Mouse (Mus musculus): Measurements from ENCODE around the gene Apol6. TPM values are rescaled to one million over a fixed set of nuclear protein-coding genes. Genes with fewer than 3 reads are reported as not detected.

The Apol6 gene
- total and polyA plus RNA-seq, 3 experiments = not detected

- DNase-seq (ENCODE audit: low read depth, low spot score) = peak; percentile 4
- Histone ChIP-seq H3K4me1 (ENCODE audit: control insufficient read depth in 1 of 2, insufficient read depth in 2 of 2, low read length in 2 of 2) (no peaks in the 10 kb centered on the region), H3K79me2 (ENCODE audit: control insufficient read depth, insufficient read depth, low read length, poor library complexity) (no peaks in the 10 kb centered on the region), H3K4me3 (ENCODE audit: control insufficient read depth in 1 of 2, insufficient read depth in 1 of 2, low read depth in 2 of 2, low read length in 2 of 2) (no peak overlapping the region), H3K27me3 (ENCODE audit: control insufficient read depth in 1 of 2, insufficient read depth in 2 of 2, low read length in 2 of 2) (no peaks in the 10 kb centered on the region; a peak in 1 of 4 replicates), H3K36me3 (ENCODE audit: control insufficient read depth in 1 of 2, insufficient read depth in 2 of 2, low read length in 2 of 2) (no peaks in the 10 kb centered on the region), H3K9ac (ENCODE audit: control insufficient read depth, low read depth, low read length, poor library complexity, severe bottlenecking) (no peak overlapping the region), H3K27ac (ENCODE audit: control insufficient read depth, low read depth, low read length) (no peak overlapping the region), H3K9me3 (replicated peaks; ENCODE audit: insufficient read depth, low read length) (no peaks in the 10 kb centered on the region)
- no peak for TF ChIP-seq GABPA (IDR thresholded peaks at IDR 0.05; ENCODE audit: low read depth, low read length)
- TF ChIP-seq KAT2A (conservative IDR thresholded peaks at IDR 0.05; ENCODE audit: low read depth, low read length) = no peak
- no peak for TF ChIP-seq MAFK (IDR thresholded peaks at IDR 0.05; ENCODE audit: borderline replicate concordance, low read depth, low read length)
- TF ChIP-seq EP300 (IDR thresholded peaks at IDR 0.05; ENCODE audit: low read depth in 1 of 2, low read length in 2 of 2) = no peak
- TF ChIP-seq POLR2A (IDR thresholded peaks at IDR 0.05; ENCODE audit: control insufficient read depth in 1 of 2, insufficient read depth in 1 of 2, low read depth in 1 of 2, low read length in 2 of 2, poor library complexity in 1 of 2) = no peak
- no peak for TF ChIP-seq MYC (IDR thresholded peaks at IDR 0.05; ENCODE audit: low read depth, low read length)
- no peak for TF ChIP-seq MXI1 (IDR thresholded peaks at IDR 0.05; ENCODE audit: low read depth, low read length)
Observed at GRCm38 (mm10) chr15:77003173-77003867, 41.2 kb upstream of the Apol6 start.

DNA sequence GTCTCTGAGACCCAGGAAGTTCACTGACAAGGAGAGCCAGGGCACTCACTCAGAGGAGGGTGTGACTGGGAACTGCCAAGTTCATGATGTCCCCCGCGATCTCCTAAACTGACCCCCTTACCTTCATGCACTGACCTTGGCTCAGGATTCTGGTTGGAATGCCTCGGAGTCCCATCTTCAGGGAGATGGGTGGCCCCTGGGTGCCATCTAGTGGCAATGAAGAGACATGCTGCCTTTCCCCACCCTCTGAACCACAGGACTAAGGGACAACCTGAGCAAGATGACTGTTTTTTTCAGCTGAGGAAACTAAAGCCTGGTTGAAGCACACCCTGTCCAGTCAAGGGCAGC lies 40.7 kb upstream of the Apol6 start:
- Histone ChIP-seq H3K9me3 (replicated peaks; ENCODE audit: insufficient read depth, low read length) (no peaks in the 10 kb centered on the region), H3K9ac (ENCODE audit: control insufficient read depth, low read depth, low read length, poor library complexity, severe bottlenecking) (no peak overlapping the region), H3K79me2 (ENCODE audit: control insufficient read depth, insufficient read depth, low read length, poor library complexity) (no peaks in the 10 kb centered on the region), H3K4me3 (ENCODE audit: control insufficient read depth in 1 of 2, insufficient read depth in 1 of 2, low read depth in 2 of 2, low read length in 2 of 2) (no peak overlapping the region), H3K4me1 (ENCODE audit: control insufficient read depth in 1 of 2, insufficient read depth in 2 of 2, low read length in 2 of 2) (no peaks in the 10 kb centered on the region), H3K27ac (ENCODE audit: control insufficient read depth, low read depth, low read length) (no peak overlapping the region), H3K36me3 (ENCODE audit: control insufficient read depth in 1 of 2, insufficient read depth in 2 of 2, low read length in 2 of 2) (no peaks in the 10 kb centered on the region), H3K27me3 (ENCODE audit: control insufficient read depth in 1 of 2, insufficient read depth in 2 of 2, low read length in 2 of 2) (no peaks in the 10 kb centered on the region; a peak in 1 of 4 replicates)
- DNase-seq (ENCODE audit: low read depth, low spot score) = peak; percentile 37
- TF ChIP-seq RAD21 (IDR thresholded peaks at IDR 0.05; ENCODE audit: low read depth, low read length) = peak; percentile 58
- TF ChIP-seq CTCF (IDR thresholded peaks at IDR 0.05 in 2 of 3, conservative IDR thresholded peaks at IDR 0.05 in 1 of 3; ENCODE audit: control insufficient read depth in 1 of 3, insufficient read depth in 1 of 3, low read depth in 2 of 3, low read length in 3 of 3, poor library complexity in 1 of 3, severe bottlenecking in 1 of 3) = peak; percentile 68 to 74 (median 70)
- TF ChIP-seq SMC3 (IDR thresholded peaks at IDR 0.05; ENCODE audit: low read depth, low read length) = peak; percentile 40
- no peak for TF ChIP-seq BHLHE40 (IDR thresholded peaks at IDR 0.05; ENCODE audit: borderline replicate concordance, low read depth, low read length)

DNA sequence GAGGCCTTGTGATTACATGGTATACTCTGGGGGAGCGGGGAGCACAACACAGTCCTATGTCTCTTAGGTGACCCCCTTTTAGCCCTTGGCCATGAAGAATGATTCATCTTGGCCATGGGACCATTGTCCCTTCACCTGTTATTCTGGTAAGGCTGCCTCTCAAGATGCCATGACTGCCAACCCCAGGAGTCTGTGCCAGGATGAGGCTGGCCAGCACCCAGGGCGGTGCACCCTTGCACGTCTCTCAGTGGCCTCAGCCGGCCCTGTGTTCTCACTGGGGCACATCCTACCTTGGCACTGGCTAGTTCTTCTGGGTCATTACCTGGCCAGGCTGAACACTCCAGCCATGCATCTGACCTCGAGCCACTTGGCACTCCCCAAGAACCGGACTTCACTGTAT lies 35.7 kb upstream of the Apol6 start:
- H3K4me1 ChIP-seq (ENCODE audit: control insufficient read depth in 1 of 2, insufficient read depth in 2 of 2, low read length in 2 of 2) = no peaks in the 10 kb centered on the region
- no peaks in the 10 kb centered on the region for H3K27me3 ChIP-seq (ENCODE audit: control insufficient read depth in 1 of 2, insufficient read depth in 2 of 2, low read length in 2 of 2)
- H3K36me3 ChIP-seq (ENCODE audit: control insufficient read depth in 1 of 2, insufficient read depth in 2 of 2, low read length in 2 of 2) = no peaks in the 10 kb centered on the region
- H3K4me3 ChIP-seq (ENCODE audit: control insufficient read depth in 1 of 2, insufficient read depth in 1 of 2, low read depth in 2 of 2, low read length in 2 of 2) = no peak overlapping the region
- TF ChIP-seq MEF2A (IDR thresholded peaks at IDR 0.05; ENCODE audit: extremely low read depth, insufficient replicate concordance, low read depth, low read length, poor library complexity, severe bottlenecking) (no peak), USF1 (IDR thresholded peaks at IDR 0.05; ENCODE audit: low read depth, low read length) (no peak), POLR2AphosphoS2 (IDR thresholded peaks at IDR 0.05; ENCODE audit: low read length) (no peak), RCOR1 (IDR thresholded peaks at IDR 0.05; ENCODE audit: low read depth, low read length) (no peak), RAD21 (IDR thresholded peaks at IDR 0.05; ENCODE audit: low read depth, low read length) (no peak), NRF1 (IDR thresholded peaks at IDR 0.05; ENCODE audit: insufficient read depth, low read depth, low read length, poor library complexity, severe bottlenecking) (no peak), USF2 (IDR thresholded peaks at IDR 0.05; ENCODE audit: borderline replicate concordance in 1 of 2, insufficient read depth in 1 of 2, low read depth in 1 of 2, low read length in 2 of 2) (no peak), MYB (IDR thresholded peaks at IDR 0.05; ENCODE audit: low read depth, low read length) (no peak), TBP (IDR thresholded peaks at IDR 0.05; ENCODE audit: low read depth, low read length) (no peak), POLR2A (IDR thresholded peaks at IDR 0.05; ENCODE audit: control insufficient read depth in 1 of 2, insufficient read depth in 1 of 2, low read depth in 1 of 2, low read length in 2 of 2, poor library complexity in 1 of 2) (no peak), MXI1 (IDR thresholded peaks at IDR 0.05; ENCODE audit: low read depth, low read length) (no peak), GABPA (IDR thresholded peaks at IDR 0.05; ENCODE audit: low read depth, low read length) (no peak), CHD2 (IDR thresholded peaks at IDR 0.05; ENCODE audit: low read length) (no peak), UBTF (IDR thresholded peaks at IDR 0.05; ENCODE audit: borderline replicate concordance, insufficient read depth, low read depth, low read length) (no peak), EP300 (IDR thresholded peaks at IDR 0.05; ENCODE audit: low read depth in 1 of 2, low read length in 2 of 2) (no peak), POLR2AphosphoS5 (IDR thresholded peaks at IDR 0.05; ENCODE audit: borderline replicate concordance, low read depth, low read length) (no peak), CHD1 (IDR thresholded peaks at IDR 0.05; ENCODE audit: low read depth, low read length) (no peak)
- no peak overlapping the region for H3K27ac ChIP-seq (ENCODE audit: control insufficient read depth, low read depth, low read length)
- no peaks in the 10 kb centered on the region for H3K79me2 ChIP-seq (ENCODE audit: control insufficient read depth, insufficient read depth, low read length, poor library complexity)
- H3K9me3 ChIP-seq (replicated peaks; ENCODE audit: insufficient read depth, low read length) = no peaks in the 10 kb centered on the region
- H3K9ac ChIP-seq (ENCODE audit: control insufficient read depth, low read depth, low read length, poor library complexity, severe bottlenecking) = no peak overlapping the region
- DNase-seq (ENCODE audit: low read depth, low spot score) = no peak

All from MEL (cell line).